Mouse (Mus musculus) adrenal gland, postnatal 0 days (tissue): Measurements from ENCODE around the gene Gm4788. TPM values are rescaled to one million over a fixed set of nuclear protein-coding genes. Genes with fewer than 3 reads are reported as not detected.

ENCODE experiments used
- polyA plus RNA-seq: library from polyadenylated mRNA; unstranded; fragments of >200 nt; fragmentation: Nextera tagmentation; extraction: Ambion mirVana; gene quantifications from 2 replicates; pipeline ENCODE4 v1.2.1, GENCODE M21; 2015

Gm4788 gene
- 0.21 and 0.24 TPM in 2 replicates for polyA plus RNA-seq

DNA sequence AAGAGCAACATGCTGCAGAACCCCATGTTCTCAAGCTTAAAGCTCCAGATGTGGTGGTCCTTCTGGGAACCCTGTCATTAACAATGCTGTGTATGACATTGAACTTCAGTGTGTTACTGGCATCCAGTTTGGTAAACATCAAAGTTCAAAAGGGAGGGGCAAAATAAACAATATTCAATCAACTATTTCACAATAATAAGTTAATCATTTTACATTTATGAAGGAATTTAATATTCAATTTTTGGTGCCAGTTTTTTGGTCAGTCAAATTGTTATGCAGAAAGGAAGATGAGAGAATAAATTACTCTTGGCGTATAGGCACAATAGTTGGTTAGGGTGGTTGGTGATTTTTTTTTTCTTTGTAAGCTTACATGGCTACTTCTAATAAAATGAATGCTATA is at the start of gene Gm4788:
Gene Gm4788, minus strand, starts transcription at position 101 of the 400 bp plus-strand sequence.

Other genes starting within 250 kb of the Gm4788 start
- 1.0 and 1.2 TPM in 2 replicates for gene Cfhr1, start 221.0 kb downstream of the Gm4788 start, polyA plus RNA-seq
- 5.8 and 11.5 TPM in 2 replicates for gene Cfhr2, start 77.5 kb upstream of the Gm4788 start, polyA plus RNA-seq